Mouse (Mus musculus): ENCODE results near the gene Dot1l. TPM values are rescaled to one million over a fixed set of nuclear protein-coding genes. Genes with fewer than 3 reads are reported as not detected.

Dot1l gene
- polyA plus RNA-seq, 1 experiment from 2014 or later: 23.9 TPM

- H3K27me3 ChIP-seq (ENCODE audit: control insufficient read depth, insufficient read depth, low read length): no peaks in the 10 kb centered on the region
- no peak for ATAC-seq (ENCODE audit: insufficient read depth, low FRiP score, low TSS enrichment)
- 91% methylated on average over 5 of the region's 5 CpGs for WGBS
- no peak overlapping the region for H3K4me2 ChIP-seq (ENCODE audit: low read depth)
- no peak overlapping the region for H3K27ac ChIP-seq (ENCODE audit: low read depth, low read length)
- H3K9me3 ChIP-seq (ENCODE audit: control insufficient read depth, low read length): no peaks in the 10 kb centered on the region
- H3K9ac ChIP-seq (ENCODE audit: low read length): no peak overlapping the region
- peaks cover 33% of the 10 kb centered on the region for H3K36me3 ChIP-seq (ENCODE audit: control insufficient read depth, insufficient read depth, low read length)
- H3K4me3 ChIP-seq (ENCODE audit: low read depth, low read length): no peak overlapping the region
- no peaks in the 10 kb centered on the region for H3K4me1 ChIP-seq (ENCODE audit: control insufficient read depth, insufficient read depth, low read length)
- DNase-seq (ENCODE audit: low spot score): no peak
These were observed 22.1 kb downstream of the Dot1l start for GRCm38 (mm10) chr10:80777123-80777522.

GRCm38 (mm10) chr10:80779565-80779964 lies 24.6 kb downstream of the Dot1l start:
- DNase-seq (ENCODE audit: low spot score): no peak
- ATAC-seq (ENCODE audit: insufficient read depth, low FRiP score, low TSS enrichment): no peak
- H3K9ac ChIP-seq (ENCODE audit: low read length): no peak overlapping the region
- H3K4me1 ChIP-seq (ENCODE audit: control insufficient read depth, insufficient read depth, low read length): no peaks in the 10 kb centered on the region
- no peaks in the 10 kb centered on the region for H3K9me3 ChIP-seq (ENCODE audit: control insufficient read depth, low read length)
- H3K36me3 ChIP-seq (ENCODE audit: control insufficient read depth, insufficient read depth, low read length): peaks cover 40% of the 10 kb centered on the region
- no peak overlapping the region for H3K4me2 ChIP-seq (ENCODE audit: low read depth)
- no peak overlapping the region for H3K4me3 ChIP-seq (ENCODE audit: low read depth, low read length)
- H3K27ac ChIP-seq (ENCODE audit: low read depth, low read length): no peak overlapping the region
- H3K27me3 ChIP-seq (ENCODE audit: control insufficient read depth, insufficient read depth, low read length): no peaks in the 10 kb centered on the region

GRCm38 (mm10) chr10:80784302-80784701 lies 29.3 kb downstream of the Dot1l start:
- Histone ChIP-seq H3K9me3 (ENCODE audit: control insufficient read depth, low read length) (no peaks in the 10 kb centered on the region), H3K36me3 (ENCODE audit: control insufficient read depth, insufficient read depth, low read length) (peaks cover 66% of the 10 kb centered on the region), H3K4me3 (ENCODE audit: low read depth, low read length) (no peak overlapping the region), H3K27ac (ENCODE audit: low read depth, low read length) (no peak overlapping the region), H3K4me1 (ENCODE audit: control insufficient read depth, insufficient read depth, low read length) (no peaks in the 10 kb centered on the region), H3K4me2 (ENCODE audit: low read depth) (no peak overlapping the region), H3K9ac (ENCODE audit: low read length) (no peak overlapping the region), H3K27me3 (ENCODE audit: control insufficient read depth, insufficient read depth, low read length) (no peaks in the 10 kb centered on the region)
- ATAC-seq (ENCODE audit: insufficient read depth, low FRiP score, low TSS enrichment): no peak
- WGBS: 97% methylated on average over 2 of the region's 2 CpGs
- DNase-seq (ENCODE audit: low spot score): no peak

GRCm38 (mm10) chr10:80784871-80785270 lies 29.9 kb downstream of the Dot1l start:
- Histone ChIP-seq H3K4me3 (ENCODE audit: low read depth, low read length) (no peak overlapping the region), H3K9ac (ENCODE audit: low read length) (no peak overlapping the region), H3K9me3 (ENCODE audit: control insufficient read depth, low read length) (no peaks in the 10 kb centered on the region), H3K4me1 (ENCODE audit: control insufficient read depth, insufficient read depth, low read length) (no peaks in the 10 kb centered on the region), H3K36me3 (ENCODE audit: control insufficient read depth, insufficient read depth, low read length) (peaks cover 64% of the 10 kb centered on the region), H3K4me2 (ENCODE audit: low read depth) (no peak overlapping the region), H3K27ac (ENCODE audit: low read depth, low read length) (no peak overlapping the region), H3K27me3 (ENCODE audit: control insufficient read depth, insufficient read depth, low read length) (no peaks in the 10 kb centered on the region)
- 85% methylated on average over 12 of the region's 12 CpGs for WGBS
- DNase-seq (ENCODE audit: low spot score): no peak
- no peak for ATAC-seq (ENCODE audit: insufficient read depth, low FRiP score, low TSS enrichment)

- no peak for ATAC-seq (ENCODE audit: insufficient read depth, low FRiP score, low TSS enrichment)
- H3K4me2 ChIP-seq (ENCODE audit: low read depth): no peak overlapping the region
- no peaks in the 10 kb centered on the region for H3K27me3 ChIP-seq (ENCODE audit: control insufficient read depth, insufficient read depth, low read length)
- DNase-seq (ENCODE audit: low spot score): no peak
- peaks cover 68% of the 10 kb centered on the region for H3K36me3 ChIP-seq (ENCODE audit: control insufficient read depth, insufficient read depth, low read length)
- no peaks in the 10 kb centered on the region for H3K4me1 ChIP-seq (ENCODE audit: control insufficient read depth, insufficient read depth, low read length)
- H3K9me3 ChIP-seq (ENCODE audit: control insufficient read depth, low read length): no peaks in the 10 kb centered on the region
- H3K9ac ChIP-seq (ENCODE audit: low read length): no peak overlapping the region
- WGBS: 95% methylated on average over 11 of the region's 11 CpGs
- H3K4me3 ChIP-seq (ENCODE audit: low read depth, low read length): no peak overlapping the region
- no peak overlapping the region for H3K27ac ChIP-seq (ENCODE audit: low read depth, low read length)
These were observed 31.0 kb downstream of the Dot1l start for GRCm38 (mm10) chr10:80785963-80786362.

GRCm38 (mm10) chr10:80787517-80787916 lies 32.5 kb downstream of the Dot1l start:
- no peaks in the 10 kb centered on the region for H3K9me3 ChIP-seq (ENCODE audit: control insufficient read depth, low read length)
- no peak overlapping the region for H3K4me3 ChIP-seq (ENCODE audit: low read depth, low read length)
- no peak overlapping the region for H3K4me2 ChIP-seq (ENCODE audit: low read depth)
- no peaks in the 10 kb centered on the region for H3K4me1 ChIP-seq (ENCODE audit: control insufficient read depth, insufficient read depth, low read length)
- ATAC-seq (ENCODE audit: insufficient read depth, low FRiP score, low TSS enrichment): no peak
- peaks cover 64% of the 10 kb centered on the region for H3K36me3 ChIP-seq (ENCODE audit: control insufficient read depth, insufficient read depth, low read length)
- WGBS: 84% methylated on average over 2 of the region's 2 CpGs
- H3K9ac ChIP-seq (ENCODE audit: low read length): no peak overlapping the region
- H3K27ac ChIP-seq (ENCODE audit: low read depth, low read length): no peak overlapping the region
- H3K27me3 ChIP-seq (ENCODE audit: control insufficient read depth, insufficient read depth, low read length): no peaks in the 10 kb centered on the region
- DNase-seq (ENCODE audit: low spot score): no peak

GRCm38 (mm10) chr10:80790761-80791404 lies 35.9 kb downstream of the Dot1l start:
- no peak for ATAC-seq (ENCODE audit: insufficient read depth, low FRiP score, low TSS enrichment)
- WGBS: 92% methylated on average over 18 of the region's 19 CpGs
- Histone ChIP-seq H3K27ac (ENCODE audit: low read depth, low read length) (no peak overlapping the region), H3K9me3 (ENCODE audit: control insufficient read depth, low read length) (no peaks in the 10 kb centered on the region), H3K4me3 (ENCODE audit: low read depth, low read length) (no peak overlapping the region), H3K36me3 (ENCODE audit: control insufficient read depth, insufficient read depth, low read length) (peaks cover 46% of the 10 kb centered on the region), H3K4me1 (ENCODE audit: control insufficient read depth, insufficient read depth, low read length) (no peaks in the 10 kb centered on the region), H3K9ac (ENCODE audit: low read length) (no peak overlapping the region), H3K4me2 (ENCODE audit: low read depth) (no peak overlapping the region), H3K27me3 (ENCODE audit: control insufficient read depth, insufficient read depth, low read length) (no peaks in the 10 kb centered on the region)
- no peak for DNase-seq (ENCODE audit: low spot score)

GRCm38 (mm10) chr10:80791476-80792174 lies 36.6 kb downstream of the Dot1l start:
- Histone ChIP-seq H3K9ac (ENCODE audit: low read length) (no peak overlapping the region), H3K4me2 (ENCODE audit: low read depth) (no peak overlapping the region), H3K4me3 (ENCODE audit: low read depth, low read length) (no peak overlapping the region), H3K27me3 (ENCODE audit: control insufficient read depth, insufficient read depth, low read length) (no peaks in the 10 kb centered on the region), H3K36me3 (ENCODE audit: control insufficient read depth, insufficient read depth, low read length) (peaks cover 40% of the 10 kb centered on the region), H3K9me3 (ENCODE audit: control insufficient read depth, low read length) (no peaks in the 10 kb centered on the region), H3K27ac (ENCODE audit: low read depth, low read length) (no peak overlapping the region), H3K4me1 (ENCODE audit: control insufficient read depth, insufficient read depth, low read length) (peaks cover 2% of the 10 kb centered on the region)
- WGBS: 83% methylated on average over 33 of the region's 33 CpGs
- no peak for ATAC-seq (ENCODE audit: insufficient read depth, low FRiP score, low TSS enrichment)
- DNase-seq (ENCODE audit: low spot score): no peak

Data from neural tube, embryonic 11.5 days (tissue).